Mouse (Mus musculus) ES-E14 (cell line): ENCODE data around the gene Nrtn. TPM values are rescaled to one million over a fixed set of nuclear protein-coding genes. Genes with fewer than 3 reads are reported as not detected.

Experiments used
- DNase-seq: peaks from one replicate; pipeline ENCODE4 v3.0.0-alpha.2; 2013; ENCODE audit warnings: low read depth, low spot score
- H3K27ac ChIP-seq: 2 replicates; pipeline ENCODE4 v1.5.1; 2012; ENCODE audit warnings: low read depth, mild to moderate bottlenecking, low read length, moderate library complexity, mixed read lengths; ENCODE audit not compliant: poor library complexity, insufficient read depth, severe bottlenecking
- H3K36me3 ChIP-seq: 2 replicates; pipeline ENCODE4 v1.6.1; 2012; ENCODE audit warnings: mild to moderate bottlenecking, low read length, moderate library complexity, mixed read lengths; ENCODE audit not compliant: control insufficient read depth, poor library complexity, insufficient read depth, severe bottlenecking
- H3K4me1 ChIP-seq, 2 experiments: fragments of 150-350 bp in 1 of 2; sonication (generic) in 1 of 2; 2 replicates each; pipeline ENCODE4 v1.6.1; 2012; ENCODE audit warnings: low read length in 2 of 2, mild to moderate bottlenecking in 1 of 2, mixed read lengths in 1 of 2; ENCODE audit not compliant: control insufficient read depth in 2 of 2, insufficient read depth in 2 of 2, poor library complexity in 1 of 2
- H3K4me3 ChIP-seq, 2 experiments: fragments of 150-350 bp in 1 of 2; sonication (generic) in 1 of 2; 2 replicates each; pipeline ENCODE4 v1.5.1; 2012; ENCODE audit warnings: low read length in 2 of 2, low read depth in 1 of 2, mild to moderate bottlenecking in 1 of 2, mixed read lengths in 1 of 2; ENCODE audit not compliant: insufficient read depth in 1 of 2, poor library complexity in 1 of 2, severe bottlenecking in 1 of 2
- H3K9ac ChIP-seq: 2 replicates; pipeline ENCODE4 v1.6.1; 2012; ENCODE audit warnings: low read depth, mild to moderate bottlenecking, low read length, mixed read lengths; ENCODE audit not compliant: poor library complexity, insufficient read depth, severe bottlenecking
- H3K9me3 ChIP-seq: fragments of 150-350 bp; sonication (generic); 2 replicates; pipeline ENCODE4 v1.6.1; 2012; ENCODE audit warnings: low read depth, mild to moderate bottlenecking, low read length; ENCODE audit not compliant: control insufficient read depth, insufficient read depth
- CHD2 ChIP-seq: IDR thresholded peaks from 2 replicates; pipeline ENCODE4 v1.6.1; 2014; ENCODE audit warnings: mild to moderate bottlenecking, low read depth, low read length, inconsistent platforms
- HCFC1 ChIP-seq: IDR thresholded peaks from 2 replicates; pipeline ENCODE4 v1.6.1; 2012; ENCODE audit warnings: low read length, inconsistent platforms, borderline replicate concordance; ENCODE audit not compliant: insufficient read depth
- MAFK ChIP-seq: IDR thresholded peaks from 2 replicates; pipeline ENCODE4 v1.6.1; 2014; ENCODE audit warnings: mild to moderate bottlenecking, low read depth, low read length, inconsistent platforms; ENCODE audit not compliant: insufficient read depth
- ZC3H11A ChIP-seq: IDR thresholded peaks from 2 replicates; pipeline ENCODE4 v1.6.1; 2012; ENCODE audit warnings: low read depth, mild to moderate bottlenecking, inconsistent platforms, low read length, borderline replicate concordance
- ZNF384 ChIP-seq: IDR thresholded peaks from 2 replicates; pipeline ENCODE4 v1.6.1; 2012; ENCODE audit warnings: low read depth, low read length, inconsistent platforms
- in situ Hi-C, 2 experiments: fragments of 600-800 bp; cut with MboI; formaldehyde crosslinking; loops; one replicate each; pipeline ENCODE4 v1.15.1; 2025; ENCODE audit warnings: low sequenced_read_pairs in 2 of 2, inconsistent platforms in 1 of 2; ENCODE audit not compliant: unreplicated experiment in 2 of 2
- total RNA-seq: library from RNA; depleted of rRNA; stranded (reverse); fragments of 300-350 nt; gene quantifications from 2 replicates; pipeline ENCODE4 v1.2.3, GENCODE M21; 2012

Gene Nrtn
- total RNA-seq, 1 experiment: 8.4 TPM

DNA sequence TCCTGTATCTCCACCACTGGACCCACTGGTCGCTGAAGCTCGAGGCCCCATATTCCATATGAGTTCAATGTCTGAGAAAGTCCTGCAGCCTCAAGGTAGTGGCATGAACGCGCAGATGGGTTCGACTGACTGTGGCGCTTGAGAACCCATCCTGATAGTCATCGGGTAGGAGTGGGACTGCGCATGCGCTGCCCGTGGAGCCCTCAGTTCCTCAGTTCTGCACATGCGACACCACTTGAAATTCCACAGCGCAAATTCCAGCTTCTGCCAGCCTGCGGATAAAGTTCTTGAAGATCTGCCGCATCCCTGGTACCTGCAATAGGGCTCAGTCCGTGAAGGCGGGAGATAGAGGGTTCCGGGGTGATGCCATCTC, 16.6 kb downstream of the Nrtn start:
- H3K27ac ChIP-seq: 0 out of 2 replicates have a peak overlapping the region, but pooled peaks have one; percentile 16
- no peaks in the 10 kb centered on the region for H3K36me3 ChIP-seq
- H3K9ac ChIP-seq: peak overlapping the region; percentile 44; the same call in 1 of the 2 replicates
- TF ChIP-seq ZNF384 (no peak), ZC3H11A (no peak), CHD2 (no peak), HCFC1 (no peak), MAFK (no peak)
- in situ Hi-C loops: no loop called here
- peaks cover 0 to 3% of the 10 kb centered on the region in 2 experiments; a peak in 2 of 4 replicates for H3K4me1 ChIP-seq
- H3K9me3 ChIP-seq: no peaks in the 10 kb centered on the region
- DNase-seq: no peak
- peak overlapping the region; percentile 52 to 61; a peak in 3 of 4 replicates for H3K4me3 ChIP-seq

DNA sequence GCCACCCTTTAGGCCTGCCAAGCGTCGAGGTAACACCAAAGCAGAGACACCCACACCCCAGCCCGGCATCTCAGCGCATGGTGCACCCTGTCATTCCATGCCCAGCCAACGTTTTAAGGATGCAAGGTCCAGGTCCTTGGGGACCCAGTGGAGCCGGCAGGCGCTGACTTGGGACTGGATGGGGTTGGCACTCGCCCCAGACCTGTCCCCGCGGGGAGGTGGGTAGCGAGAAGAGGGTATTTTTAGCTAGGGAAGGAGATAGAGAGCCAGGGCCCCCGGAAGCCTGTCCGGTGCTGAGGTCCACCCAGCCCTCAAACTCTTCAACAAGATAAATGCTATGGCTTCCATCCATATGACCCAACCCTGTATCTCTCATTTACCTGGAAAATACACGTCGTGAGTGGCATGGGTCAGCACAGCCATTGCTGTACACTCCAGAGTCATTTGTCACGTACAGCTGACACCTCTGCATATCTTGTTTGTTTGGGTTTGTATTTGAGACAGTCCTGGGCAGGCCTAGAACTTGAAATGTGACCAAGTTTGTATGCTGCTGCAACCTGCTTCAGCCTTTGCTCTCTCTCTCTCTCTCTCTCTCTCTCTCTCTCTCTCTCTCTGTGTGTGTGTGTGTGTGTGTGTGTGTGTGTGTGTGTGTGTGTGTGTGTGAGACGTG, 17.1 kb downstream of the Nrtn start:
- Histone ChIP-seq H3K4me1 (peaks cover 0 to 3% of the 10 kb centered on the region in 2 experiments; a peak in 2 of 4 replicates), H3K9me3 (no peaks in the 10 kb centered on the region), H3K9ac (no peak overlapping the region), H3K4me3 (no peak overlapping the region), H3K36me3 (no peaks in the 10 kb centered on the region), H3K27ac (no peak overlapping the region)
- TF ChIP-seq ZC3H11A: no peak
- no peak for TF ChIP-seq MAFK
- no peak for TF ChIP-seq CHD2
- TF ChIP-seq HCFC1: no peak
- in situ Hi-C loops: no loop called here
- DNase-seq: no peak

DNA sequence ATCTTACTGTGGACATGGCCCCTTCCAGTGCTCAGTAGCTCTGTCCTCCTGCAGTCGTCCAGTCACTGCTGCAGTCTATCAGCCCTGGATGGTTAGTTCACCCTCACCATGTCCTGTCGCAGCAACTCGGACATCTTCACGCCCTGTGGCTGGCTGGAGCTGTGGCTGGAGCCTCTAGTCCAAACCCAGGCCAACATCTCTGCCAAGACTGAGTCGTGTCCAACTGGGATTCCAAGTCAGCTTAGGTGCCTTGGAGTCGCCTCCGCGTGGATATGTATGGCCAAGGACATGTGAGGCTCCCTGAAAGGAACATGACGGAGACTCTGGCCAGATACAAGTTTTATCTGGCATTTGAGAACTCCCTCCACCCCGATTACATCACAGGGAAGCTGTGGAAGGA, 19.1 kb downstream of the Nrtn start:
- Histone ChIP-seq H3K4me1 (peaks cover 0 to 3% of the 10 kb centered on the region in 2 experiments; a peak in 2 of 4 replicates), H3K9me3 (no peaks in the 10 kb centered on the region), H3K27ac (no peak overlapping the region), H3K36me3 (no peaks in the 10 kb centered on the region), H3K9ac (no peak overlapping the region), H3K4me3 (no peak overlapping the region)
- no peak for DNase-seq
- in situ Hi-C loops: no loop called here
- TF ChIP-seq MAFK (no peak), CHD2 (no peak), ZNF384 (no peak), HCFC1 (no peak), ZC3H11A (no peak)

DNA sequence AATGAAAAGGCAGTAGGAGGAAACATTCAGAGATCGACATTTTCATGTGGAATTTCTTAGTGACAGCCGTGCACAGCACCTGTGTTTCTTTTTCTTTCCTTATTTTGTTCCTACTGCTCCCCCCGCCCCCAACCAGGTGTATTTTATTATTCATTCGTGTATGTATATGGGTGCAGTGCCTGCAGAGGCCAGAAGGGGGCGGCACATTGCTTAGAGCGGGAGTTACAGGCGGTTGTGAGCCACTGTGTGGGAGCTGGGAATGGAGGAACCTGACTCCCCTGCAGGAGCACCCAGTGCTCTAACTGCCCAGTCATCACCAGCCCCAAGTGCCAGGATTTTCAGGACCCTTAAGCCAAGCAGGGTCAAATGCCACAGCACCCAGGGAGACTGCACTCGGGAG, 20.8 kb downstream of the Nrtn start:
- Histone ChIP-seq H3K36me3 (no peaks in the 10 kb centered on the region), H3K4me1 (peaks cover 0 to 3% of the 10 kb centered on the region in 2 experiments; a peak in 2 of 4 replicates), H3K4me3 (no peak overlapping the region), H3K9me3 (no peaks in the 10 kb centered on the region), H3K9ac (no peak overlapping the region), H3K27ac (no peak overlapping the region)
- no peak for TF ChIP-seq ZNF384
- no peak for TF ChIP-seq ZC3H11A
- no peak for TF ChIP-seq MAFK
- no peak for TF ChIP-seq HCFC1
- no peak for TF ChIP-seq CHD2
- in situ Hi-C loops: no loop called here
- peak; percentile 60 for DNase-seq

DNA sequence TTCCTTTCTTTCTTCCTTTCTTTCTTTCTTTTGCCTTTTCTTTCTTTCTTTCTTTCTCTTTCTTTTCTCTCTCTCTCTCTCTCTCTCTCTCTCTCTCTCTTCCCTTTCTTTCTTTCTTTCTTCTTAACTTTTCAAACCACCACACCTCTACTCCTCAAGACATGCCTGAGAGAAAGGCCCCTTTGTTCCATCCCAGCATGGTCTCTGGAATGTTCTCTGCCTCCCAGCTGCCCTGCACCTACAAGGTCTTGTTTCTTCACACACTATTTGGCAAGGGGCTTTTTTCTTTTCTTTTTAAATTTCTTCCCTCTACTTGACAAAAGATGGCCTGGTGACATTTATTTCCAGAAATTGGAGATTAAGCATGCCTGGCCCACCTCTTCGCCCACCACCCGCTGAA, 27.7 kb downstream of the Nrtn start:
- Histone ChIP-seq H3K9ac (no peak overlapping the region), H3K9me3 (no peaks in the 10 kb centered on the region), H3K4me3 (no peak overlapping the region), H3K27ac (no peak overlapping the region), H3K4me1 (peaks cover 2 to 23% of the 10 kb centered on the region in 2 experiments; a peak in 3 of 4 replicates), H3K36me3 (no peaks in the 10 kb centered on the region)
- TF ChIP-seq ZC3H11A: no peak
- no peak for TF ChIP-seq ZNF384
- no peak for TF ChIP-seq CHD2
- no peak for TF ChIP-seq MAFK
- DNase-seq: no peak
- in situ Hi-C loops: no loop called here
